Mouse (Mus musculus) cerebellum, adult (tissue): Measurements from ENCODE around the gene Gnptab.
"Not testable (repeated sequence)": the region's sequence is repeated elsewhere in the genome, so short reads cannot be mapped to it uniquely, and the experiment has no call there.

Experiments
- ATAC-seq: cut with Nextera tagmentation; 2 replicates; pipeline ENCODE4 v1.9.2; 2017; ENCODE audit warnings: mild to moderate bottlenecking, moderate library complexity, mixed read lengths; ENCODE audit not compliant: insufficient number of reproducible peaks, low FRiP score, low TSS enrichment

Gnptab gene

GRCm38 (mm10) chr10:88407875-88408631 is 29.1 kb downstream of the Gnptab start:
- no peak for ATAC-seq

GRCm38 (mm10) chr10:88409751-88410150 is 30.8 kb downstream of the Gnptab start:
- ATAC-seq: no peak

DNA sequence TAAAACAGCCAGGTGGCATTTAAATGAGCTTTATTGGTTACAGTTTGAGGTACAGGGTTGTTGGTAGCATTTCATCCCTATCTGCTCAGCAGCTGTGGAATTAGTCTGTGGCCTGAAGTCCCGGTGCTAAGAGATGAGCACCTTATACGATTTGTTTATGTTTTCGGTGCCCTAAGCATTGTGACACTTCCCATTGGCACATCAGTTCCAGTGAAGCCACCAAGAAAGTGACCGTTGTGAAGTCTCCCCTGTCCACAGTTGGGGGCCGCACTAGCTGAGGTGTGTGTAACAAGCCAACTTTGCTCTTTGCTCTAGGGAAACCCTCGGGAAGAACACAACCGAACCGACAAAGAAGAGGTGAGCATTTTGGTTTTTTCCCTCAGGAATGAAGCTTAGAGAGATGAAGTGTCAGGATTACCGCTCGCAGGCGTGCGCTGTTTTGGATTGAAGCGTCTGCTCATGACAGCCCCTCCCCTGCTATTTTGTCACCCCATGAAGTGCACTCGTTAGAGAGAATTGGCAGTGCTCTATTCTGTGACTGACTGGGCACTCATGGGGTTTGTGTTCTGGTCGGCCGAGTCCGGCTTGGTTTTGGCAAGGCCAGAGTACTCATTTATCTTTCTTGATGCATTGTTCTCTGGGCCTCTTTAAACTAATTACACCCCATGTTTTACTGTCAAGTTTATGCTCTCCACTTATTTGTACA is 33.5 kb downstream of the Gnptab start:
- ATAC-seq: no peak

GRCm38 (mm10) chr10:88417686-88418085 is 38.8 kb downstream of the Gnptab start:
- ATAC-seq: no peak

- no peak for ATAC-seq
These were observed 41.2 kb downstream of the Gnptab start for GRCm38 (mm10) chr10:88420141-88420541.

GRCm38 (mm10) chr10:88420655-88421435 is 41.9 kb downstream of the Gnptab start:
- ATAC-seq: no peak

- peak; percentile 69; the same call in 1 of the 2 replicates for ATAC-seq
These were observed 47.4 kb downstream of the Gnptab start for GRCm38 (mm10) chr10:88426158-88426816.

DNA sequence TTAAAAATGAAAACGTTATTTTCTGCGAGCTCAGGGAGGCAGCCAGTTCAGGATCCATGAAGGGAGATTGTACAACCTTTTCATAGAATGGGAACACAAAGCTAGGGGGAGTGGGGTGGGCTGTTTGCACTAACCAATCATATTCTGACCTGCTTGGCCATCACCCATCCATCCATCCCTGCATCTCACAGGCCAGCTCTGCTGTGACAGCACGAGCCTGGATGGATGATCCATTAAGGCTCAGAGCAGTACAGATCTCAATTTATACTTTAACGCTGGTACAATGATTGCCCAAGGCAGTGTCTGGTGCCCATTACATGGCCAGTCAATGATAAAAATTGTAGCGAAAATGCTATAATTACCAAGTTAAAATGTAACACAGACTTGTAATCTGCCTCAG is 48.0 kb downstream of the Gnptab start:
- ATAC-seq: no peak

DNA sequence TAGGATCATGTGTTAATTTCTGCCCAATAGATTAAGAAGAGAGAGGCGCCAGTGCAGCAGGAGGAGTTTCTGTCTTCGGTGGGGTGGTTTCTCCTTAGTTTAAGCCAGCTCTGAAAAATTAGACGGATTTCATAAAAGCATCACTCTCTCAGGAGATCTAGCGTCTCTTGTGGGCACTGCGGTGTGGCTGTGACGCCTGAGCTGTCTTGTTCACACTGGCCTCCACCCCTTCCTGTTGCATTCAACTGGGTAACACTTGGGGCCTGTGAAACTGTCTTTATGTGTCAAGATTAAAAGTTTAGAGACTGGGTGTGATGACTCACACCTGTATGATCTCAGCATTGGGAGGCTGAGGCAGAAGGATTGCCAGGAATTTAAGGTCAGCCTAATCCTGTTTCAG is 49.1 kb downstream of the Gnptab start:
- ATAC-seq: no peak

DNA sequence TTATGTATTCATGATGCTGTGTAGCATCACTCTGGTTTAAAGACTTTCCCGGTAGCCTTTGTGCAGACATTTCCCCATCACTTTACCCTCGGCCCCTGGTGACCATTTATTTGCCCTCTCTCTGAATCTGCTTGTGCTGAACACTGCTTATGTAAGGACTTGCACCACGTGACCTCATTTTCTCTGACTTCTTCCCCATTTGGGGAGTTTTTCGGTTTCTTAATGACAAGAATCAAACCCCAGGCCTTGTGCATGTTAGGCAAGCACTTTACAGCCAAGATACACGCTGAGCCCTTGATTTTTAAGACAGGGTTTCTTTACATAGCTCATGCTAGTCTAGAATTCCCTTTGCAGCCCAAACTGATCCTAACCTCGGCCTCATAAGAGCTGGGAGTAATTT is 62.3 kb downstream of the Gnptab start:
- ATAC-seq: no peak

- ATAC-seq: peak; percentile 90
These were observed 72.3 kb downstream of the Gnptab start for GRCm38 (mm10) chr10:88451221-88451620.

DNA sequence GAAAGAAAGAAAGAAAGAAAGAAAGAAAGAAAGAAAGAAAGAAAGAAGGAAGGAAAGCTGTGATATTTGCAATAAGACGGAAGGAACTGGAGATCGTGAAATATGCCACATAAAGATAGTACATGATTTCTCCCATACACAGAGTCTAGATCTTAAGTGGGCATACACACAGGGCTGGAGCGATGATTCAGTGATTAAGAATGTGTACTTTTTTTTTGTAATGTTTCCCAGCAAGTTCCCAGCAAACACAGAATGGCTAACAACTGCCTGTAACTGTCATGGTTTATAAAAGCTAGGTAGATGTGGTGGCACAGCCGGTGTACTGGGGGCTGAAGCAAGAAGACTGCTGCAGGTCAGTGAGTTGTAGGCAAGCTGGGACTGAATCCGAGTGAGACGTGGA is 73.1 kb downstream of the Gnptab start:
- ATAC-seq: no peak

- ATAC-seq: no peak
These were observed 78.9 kb downstream of the Gnptab start for GRCm38 (mm10) chr10:88457816-88458215.

- ATAC-seq: no peak
These were observed 80.6 kb downstream of the Gnptab start, which contains the start of gene Sycp3 for GRCm38 (mm10) chr10:88459502-88459992. Gene Sycp3 (plus strand): TSS chr10:88459569.

DNA sequence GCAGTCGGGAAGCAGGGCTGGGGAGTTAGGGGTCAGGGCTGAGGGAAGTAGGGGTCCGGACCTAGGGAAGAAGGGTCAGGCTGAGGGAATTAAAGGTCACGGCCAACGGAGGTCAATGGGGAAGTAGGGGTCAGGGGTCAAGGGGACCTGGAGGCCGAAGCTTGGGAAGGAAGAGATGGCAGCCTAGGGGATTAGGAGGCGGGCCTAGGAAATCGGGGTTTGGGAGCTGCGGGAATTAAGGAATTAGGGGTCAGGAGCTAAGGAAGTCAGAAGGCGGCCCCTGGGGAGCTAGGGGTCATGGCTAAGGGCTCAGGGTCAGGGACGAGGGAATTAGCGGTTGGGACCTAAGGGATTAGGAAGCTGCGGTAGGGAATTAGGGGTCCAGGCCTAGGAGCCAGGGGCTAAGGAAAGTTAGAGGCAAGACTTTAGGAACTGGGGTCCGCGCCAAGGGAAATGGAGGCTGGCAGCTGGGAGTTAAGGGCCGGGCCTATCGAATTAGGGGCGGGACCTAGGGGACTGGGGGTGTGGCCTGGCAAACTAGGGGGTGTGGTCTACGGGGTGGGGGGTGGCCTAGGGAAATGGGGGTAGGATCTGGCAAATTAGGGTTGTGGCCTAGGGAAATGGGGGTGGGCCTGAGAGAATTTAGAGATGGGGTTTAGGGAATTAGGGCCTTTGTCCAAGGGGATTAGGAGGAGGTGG is 81.3 kb downstream of the Gnptab start:
- 0 out of 2 replicates have a peak, but pooled peaks have one; percentile 37 for ATAC-seq

DNA sequence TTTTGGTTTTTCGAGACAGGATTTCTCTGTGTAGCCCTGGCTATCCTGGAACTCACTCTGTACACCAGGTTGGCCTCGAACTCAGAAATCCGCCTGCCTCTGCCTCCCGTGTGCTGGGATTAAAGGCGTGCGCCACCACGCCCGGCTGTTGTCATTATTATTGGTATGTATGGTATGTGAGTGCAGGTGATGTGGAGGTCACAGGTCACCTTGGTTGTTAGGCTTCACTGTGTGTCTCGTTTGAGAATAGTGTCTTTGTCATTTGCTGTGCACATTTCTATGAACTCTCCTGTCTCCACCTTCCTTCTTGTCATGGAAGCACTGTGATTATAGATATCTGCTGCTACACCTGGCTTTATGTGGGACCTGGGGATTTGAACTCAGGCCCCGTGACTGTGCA is 103.9 kb downstream of the Gnptab start:
- not testable (repeated sequence) for ATAC-seq

DNA sequence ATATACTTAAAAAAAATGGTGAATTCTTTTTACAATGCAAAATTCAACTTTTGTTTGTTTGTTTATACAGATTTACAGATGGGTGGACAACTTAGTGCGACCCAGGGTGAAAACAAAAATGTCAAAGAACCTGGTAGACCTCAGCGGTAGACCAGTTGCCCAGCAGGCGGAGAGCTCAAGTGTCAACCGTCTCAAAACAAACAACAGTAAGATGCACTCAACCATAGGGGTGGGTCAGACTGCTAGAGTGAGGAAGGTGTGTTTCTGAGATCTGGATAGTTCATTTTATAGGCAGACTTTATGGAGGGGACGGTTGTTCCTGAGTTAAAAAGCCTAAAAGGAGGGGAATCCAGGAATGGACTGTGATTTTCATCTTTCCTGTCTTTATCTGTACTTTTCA is 109.7 kb downstream of the Gnptab start:
- no peak for ATAC-seq

DNA sequence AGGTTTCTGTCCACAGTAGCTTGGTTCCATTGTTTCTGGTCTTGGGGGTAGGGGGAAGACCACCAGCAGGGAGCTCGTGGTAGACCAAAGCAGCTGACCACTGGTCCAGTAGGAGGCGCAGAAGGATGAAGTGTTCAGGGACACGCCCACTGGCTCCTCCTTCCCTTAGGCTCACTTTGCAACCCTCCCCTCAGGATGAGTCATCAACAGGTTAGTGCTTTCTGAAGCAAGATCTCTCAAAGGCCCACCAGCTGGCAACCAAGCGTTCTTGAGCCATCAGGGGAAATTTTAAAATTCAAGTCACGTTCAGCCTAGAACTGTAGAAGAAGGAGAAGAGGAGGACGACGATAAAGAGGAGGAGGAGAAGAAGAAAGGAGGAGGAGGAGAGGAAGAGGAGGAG is 112.7 kb downstream of the Gnptab start:
- ATAC-seq: no peak

- no peak for ATAC-seq
These were observed 113.7 kb downstream of the Gnptab start for GRCm38 (mm10) chr10:88492658-88493057.
